Mouse (Mus musculus) CH12.LX (cell line): Measurements from ENCODE around the gene Ccdc62.

ENCODE experiments used
- GABPA ChIP-seq: IDR thresholded peaks from 2 replicates; pipeline ENCODE4 v1.6.1; 2012; ENCODE audit warnings: low read depth, low read length, improper control_type of control experiment, inconsistent platforms; ENCODE audit not compliant: insufficient replicate concordance
- MXI1 ChIP-seq: IDR thresholded peaks from 2 replicates; pipeline ENCODE4 v1.6.1; 2011; ENCODE audit warnings: mild to moderate bottlenecking, low read depth, low read length, improper control_type of control experiment

DNA sequence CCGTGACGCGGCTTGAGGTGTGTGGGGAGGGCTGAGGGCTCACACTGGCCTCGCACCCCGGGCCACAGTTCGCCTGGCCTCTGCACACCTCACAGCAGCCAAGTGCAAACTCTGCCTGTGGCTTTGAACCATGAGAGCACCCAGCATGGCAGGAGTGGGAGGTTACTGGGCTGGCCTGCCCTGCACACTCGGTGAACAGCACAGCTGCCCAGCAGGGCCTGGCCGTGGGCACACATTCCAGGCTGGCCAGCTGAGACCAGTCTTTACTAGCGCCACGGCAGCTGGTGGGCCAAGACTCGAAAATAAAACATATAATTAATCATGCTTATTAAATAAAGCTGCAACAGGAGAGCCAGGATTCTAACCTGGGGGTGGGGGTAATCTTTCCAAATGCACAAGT is 75.1 kb downstream of the Ccdc62 start:
- TF ChIP-seq GABPA (no peak), MXI1 (no peak)
